Mouse (Mus musculus) lung, postnatal 36 days (tissue): ENCODE data around the gene Heatr1.
"Not testable (repeated sequence)": the region's sequence is repeated elsewhere in the genome, so short reads cannot be mapped to it uniquely, and the experiment has no call there.

Experiments
- DNase-seq: peaks from one replicate; pipeline ENCODE4 v3.0.0; 2022; ENCODE audit warnings: mixed read lengths

Gene Heatr1

DNA sequence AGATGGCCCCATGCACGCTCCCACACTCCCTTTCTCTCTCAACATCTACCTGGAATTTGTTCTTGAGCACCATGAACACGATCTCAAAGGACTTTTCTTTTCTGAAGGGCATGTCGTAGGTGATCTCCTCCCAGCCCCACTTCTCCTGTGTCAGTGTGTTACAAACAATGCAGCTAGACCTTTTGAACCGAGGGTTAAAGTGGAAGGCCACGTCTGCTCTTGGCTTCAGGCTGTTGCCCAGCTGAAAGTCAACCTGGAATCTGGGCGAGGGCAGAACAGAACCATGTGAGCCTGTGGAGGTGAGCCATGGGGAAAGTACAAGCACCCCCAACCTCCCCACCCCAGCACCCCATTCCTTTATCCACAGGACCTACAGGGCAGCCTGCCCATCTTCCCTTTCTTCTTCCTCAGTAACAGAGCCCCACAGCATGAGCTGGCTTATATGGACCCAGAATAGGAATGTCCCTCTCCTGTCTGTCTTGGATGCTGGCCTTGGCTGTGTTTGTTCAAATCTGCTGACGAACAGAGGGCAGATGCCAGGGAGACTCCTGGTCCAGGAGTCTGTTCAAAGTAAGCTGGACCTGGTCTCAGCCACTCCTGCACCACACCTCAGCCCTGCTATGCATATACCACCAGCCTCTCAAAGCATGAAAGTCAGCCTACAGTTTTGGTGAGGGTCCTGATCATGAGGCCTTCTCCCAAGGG lies 60.0 kb downstream of the Heatr1 start:
- no peak for DNase-seq

DNA sequence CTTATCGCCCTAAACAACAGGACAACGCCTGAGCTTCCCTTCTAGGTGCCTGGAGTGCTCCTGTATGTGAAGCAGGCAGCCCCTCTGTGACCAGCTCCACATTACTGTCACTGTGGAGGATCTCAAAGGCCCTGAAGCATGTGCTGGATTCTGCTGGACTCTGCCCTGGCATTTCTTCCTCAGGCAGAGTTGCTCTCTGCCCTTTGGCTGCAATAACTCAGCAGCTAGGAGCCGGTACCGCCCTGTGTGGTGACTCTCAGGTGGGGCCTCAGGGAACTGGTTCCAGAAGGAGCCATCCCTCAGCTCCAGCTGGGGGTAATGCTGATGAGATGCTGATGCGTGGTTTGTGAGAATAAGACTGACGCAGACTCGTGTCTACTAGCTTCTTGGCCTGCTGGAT lies 61.9 kb downstream of the Heatr1 start:
- DNase-seq: no peak

DNA sequence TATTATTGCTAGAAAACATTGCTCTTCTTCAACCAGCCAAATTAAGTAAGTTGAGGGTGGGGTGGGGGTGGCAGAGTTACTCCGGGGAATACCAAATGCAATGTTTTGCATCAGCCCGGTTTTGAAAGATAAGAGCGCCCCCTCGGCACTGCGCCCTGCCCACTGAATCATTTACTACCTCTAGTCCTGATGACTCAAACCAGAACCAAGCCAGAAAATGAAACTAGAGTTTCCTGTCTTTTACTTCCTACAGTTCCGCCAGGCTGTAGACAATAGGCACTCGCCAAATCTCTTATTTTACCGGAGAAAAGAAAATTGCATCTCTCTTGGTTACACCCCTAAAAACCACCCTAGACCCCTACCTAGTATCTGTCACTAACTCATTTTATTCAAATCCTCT lies 65.6 kb downstream of the Heatr1 start:
- DNase-seq: peak; percentile 86

DNA sequence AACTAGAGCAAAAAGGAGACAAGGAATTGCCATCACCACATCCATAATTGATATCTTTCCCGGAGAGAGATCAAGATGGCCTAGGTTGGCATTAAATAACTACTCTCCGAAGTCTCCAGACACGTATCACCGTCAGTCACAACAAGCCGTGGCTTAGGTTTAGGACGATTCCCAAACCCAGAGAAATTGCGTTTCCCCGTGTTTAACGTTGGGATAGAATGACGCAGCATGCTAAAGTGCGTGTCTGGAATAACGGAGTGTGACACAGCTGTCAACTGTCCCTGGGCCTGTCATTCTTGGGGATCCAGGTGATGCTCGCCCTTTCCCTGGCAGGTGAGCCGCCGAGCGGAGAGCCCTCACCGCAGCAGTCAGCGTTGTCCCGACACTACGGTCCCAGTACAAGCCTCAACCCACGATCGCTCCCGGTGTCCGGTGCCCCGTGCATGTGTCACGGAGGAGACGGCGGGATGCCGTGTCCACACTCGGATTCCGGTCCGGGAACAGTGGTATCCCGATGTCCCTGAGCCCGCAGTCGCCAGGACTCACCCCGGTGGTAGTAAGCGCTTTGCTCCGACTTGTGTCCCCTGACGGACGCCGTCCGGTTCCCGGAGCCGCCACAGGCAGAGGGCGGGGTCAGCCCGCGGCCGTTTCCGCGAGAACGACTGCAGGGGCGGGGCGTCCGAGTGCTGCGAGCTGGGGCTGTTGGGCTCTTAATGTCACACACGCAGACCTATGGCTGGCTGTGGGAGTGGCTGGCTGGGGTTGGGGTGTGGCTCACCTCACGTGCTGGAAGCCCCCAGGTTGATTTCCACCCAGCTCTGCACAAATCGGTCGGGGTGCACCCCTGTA lies 66.3 kb downstream of the Heatr1 start:
- DNase-seq: peak; percentile 97

DNA sequence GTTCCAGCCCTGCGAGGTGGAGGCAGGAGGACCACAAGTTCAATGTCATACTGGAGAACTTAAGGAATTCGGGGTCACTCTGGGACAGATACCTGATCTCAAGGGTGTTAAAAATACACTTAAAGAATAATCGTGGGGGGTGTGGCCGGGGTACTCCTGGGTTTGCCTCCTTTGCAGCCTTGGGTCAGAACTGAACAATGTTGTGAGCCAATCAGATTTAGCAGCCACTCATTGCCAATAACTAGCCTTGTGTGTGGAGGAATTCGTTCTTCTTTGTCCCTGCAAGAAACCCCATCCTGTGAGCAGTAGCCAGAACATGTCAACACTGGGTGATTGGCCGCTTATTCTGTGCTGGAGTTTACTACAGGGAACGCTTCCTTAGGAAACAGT lies 66.9 kb downstream of the Heatr1 start:
- no peak for DNase-seq

DNA sequence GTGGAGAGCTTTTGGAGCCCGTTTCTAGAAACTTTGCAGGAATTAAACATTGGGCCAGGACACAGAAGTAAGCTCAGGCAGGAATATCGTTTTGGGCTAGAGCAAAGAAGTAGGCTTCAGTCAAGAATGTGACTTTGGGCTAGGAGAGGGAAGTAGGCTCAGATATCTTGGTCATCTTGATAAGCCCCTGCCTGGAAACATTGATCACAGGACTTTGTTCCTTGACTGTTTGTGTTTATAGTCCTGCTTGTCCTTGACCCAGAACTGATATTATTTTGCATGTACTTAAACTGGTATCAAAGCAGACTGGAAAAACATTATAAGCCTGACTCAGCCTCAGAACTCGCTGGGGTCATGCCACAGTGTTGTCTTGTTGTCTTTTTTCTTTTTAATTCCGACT lies 67.8 kb downstream of the Heatr1 start:
- DNase-seq: no peak

DNA sequence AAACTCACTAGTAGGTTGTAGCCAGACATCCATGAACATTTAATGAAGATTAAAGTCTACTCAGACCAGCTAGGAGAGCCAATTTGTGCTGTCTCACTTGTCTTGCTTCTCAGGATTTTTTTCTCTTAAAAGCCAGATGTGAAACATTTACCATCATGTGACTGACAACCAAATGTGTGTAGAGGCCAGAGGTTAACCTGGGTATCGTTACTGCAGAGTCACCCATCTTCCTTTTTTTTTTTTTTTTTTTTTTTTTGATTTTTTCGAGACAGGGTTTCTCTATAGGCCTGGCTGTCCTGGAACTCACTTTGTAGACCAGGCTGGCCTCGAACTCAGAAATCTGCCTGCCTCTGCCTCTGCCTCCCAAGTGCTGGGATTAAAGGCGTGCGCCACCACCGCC lies 69.3 kb downstream of the Heatr1 start:
- not testable (repeated sequence) for DNase-seq

DNA sequence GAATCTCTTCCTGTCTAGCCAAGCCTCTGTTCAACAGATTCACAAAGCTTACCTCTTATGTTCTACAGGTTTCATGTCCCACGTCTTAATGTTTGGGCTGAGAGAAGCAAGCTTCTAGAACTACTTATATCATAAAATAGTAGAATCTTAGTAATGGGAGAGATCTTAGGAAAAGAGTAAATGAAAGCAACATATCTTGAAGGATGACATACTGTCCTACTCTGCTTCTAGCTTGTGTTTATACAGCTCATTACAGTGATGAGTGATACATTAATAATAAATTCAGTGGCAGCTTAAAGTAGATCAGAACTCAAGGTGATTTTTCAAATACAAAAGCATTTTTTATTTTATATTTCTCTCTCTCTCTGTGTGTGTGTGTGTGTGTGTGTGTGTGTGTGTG lies 70.0 kb downstream of the Heatr1 start, which contains the start of gene Lgals8:
Gene Lgals8, minus strand, starts transcription at position 101 of the 400 bp plus-strand sequence.
- DNase-seq: no peak

DNA sequence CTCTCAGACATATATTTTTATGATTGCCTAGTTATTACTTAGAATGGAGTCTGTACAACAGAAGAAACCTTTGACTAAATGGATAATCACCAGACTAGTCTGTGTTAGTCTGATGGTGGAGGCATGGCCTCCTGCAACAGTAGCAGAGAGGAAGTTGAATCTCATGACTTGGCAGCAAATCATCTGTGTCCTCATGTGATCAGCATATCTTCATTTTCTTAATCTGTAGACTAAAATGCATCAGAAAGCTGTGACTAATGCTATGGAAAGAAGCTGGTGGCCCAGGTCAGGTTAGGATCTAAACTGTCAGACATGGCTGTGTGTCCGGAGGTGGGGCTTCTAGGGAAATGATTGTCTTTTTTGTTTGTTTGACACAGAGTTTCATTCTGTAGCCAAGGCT lies 73.7 kb downstream of the Heatr1 start:
- DNase-seq: peak; percentile 65

DNA sequence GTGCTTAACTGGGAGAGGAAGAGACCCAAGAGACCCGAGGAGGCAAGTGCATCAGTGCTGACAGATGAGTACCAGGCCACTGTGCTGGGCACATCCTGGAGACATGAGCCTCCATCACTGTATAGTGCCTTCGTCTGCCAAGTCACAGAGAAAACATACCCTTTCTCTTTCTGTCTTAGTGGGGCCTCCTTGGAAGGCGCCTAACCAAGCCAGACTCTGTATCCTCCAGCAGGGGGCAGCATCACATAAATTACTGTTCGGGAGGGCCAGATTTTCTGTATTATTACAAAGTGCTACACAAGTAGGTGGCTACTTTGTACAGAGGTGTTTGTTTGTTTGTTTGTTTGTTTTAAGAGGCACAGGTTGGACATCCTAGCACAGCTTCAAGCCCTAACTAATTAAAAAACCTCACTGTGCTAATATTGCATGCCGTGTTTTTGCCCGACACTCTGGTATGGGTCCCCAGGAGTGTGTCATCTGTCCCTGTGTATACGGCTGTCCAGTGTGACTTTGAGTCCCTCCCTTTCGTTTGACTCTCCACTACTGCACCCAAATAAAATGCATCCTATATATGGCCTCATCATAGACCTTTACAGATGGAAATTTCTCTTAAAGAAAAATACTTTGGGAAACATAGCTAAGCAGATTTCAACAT lies 79.0 kb downstream of the Heatr1 start:
- DNase-seq: peak; percentile 82

DNA sequence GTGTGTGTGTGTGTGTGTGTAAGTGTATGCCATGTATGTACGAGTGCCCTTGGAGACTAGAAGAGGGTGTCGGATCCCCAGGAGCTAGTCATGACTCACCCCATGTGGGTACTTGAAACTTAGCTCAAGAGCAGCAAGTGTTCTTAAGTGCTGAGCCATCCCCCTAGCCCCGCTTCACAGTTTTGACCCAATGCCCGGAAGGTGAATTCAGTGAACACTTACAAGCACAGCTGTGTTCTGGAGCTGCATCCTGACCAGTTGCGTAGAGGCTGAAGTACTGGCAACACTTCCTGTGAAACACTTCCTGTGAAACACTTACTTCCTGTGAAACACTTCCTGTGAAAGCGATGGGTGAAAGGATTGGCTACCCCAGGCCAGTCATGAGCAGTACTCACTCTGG lies 80.4 kb downstream of the Heatr1 start:
- peak; percentile 66 for DNase-seq

DNA sequence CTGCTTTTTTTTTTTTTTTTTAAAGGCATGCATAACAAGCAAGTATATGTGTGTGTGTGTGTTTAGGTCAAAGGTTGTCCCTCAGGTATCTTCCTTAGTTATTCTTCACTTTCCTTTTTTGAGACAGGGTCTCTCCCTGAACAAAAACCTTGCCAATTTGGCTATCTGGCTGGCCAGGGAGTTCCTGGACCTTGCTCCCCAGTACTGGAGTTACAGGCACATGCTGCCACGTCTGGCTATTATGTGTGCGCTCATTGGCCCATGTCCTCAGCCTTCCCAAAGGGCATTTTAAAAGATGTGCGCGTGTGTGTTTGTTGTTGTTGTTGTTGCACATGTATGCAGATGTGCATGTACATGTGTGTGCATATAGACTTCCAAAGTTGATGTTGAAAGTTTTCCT lies 82.1 kb downstream of the Heatr1 start:
- no peak for DNase-seq

DNA sequence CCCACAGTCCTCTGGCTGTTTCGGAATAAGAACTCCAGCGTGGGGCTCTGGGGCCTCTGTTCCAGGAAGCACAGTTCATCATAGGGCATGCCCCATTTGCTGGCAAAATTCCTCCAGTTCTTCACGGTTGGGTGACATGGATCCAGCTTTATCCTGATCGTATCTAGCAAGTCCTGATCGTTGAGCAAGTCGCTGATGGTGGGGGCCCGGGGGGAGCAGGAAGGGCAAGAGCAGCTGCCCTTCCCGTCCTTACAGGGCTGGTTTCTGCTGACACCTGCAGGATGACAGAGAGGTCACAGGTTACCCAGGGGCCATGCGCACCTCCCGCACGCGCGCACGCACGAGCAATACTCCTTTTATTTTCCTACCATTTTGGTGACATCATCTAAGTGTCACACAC lies 83.5 kb downstream of the Heatr1 start:
- no peak for DNase-seq

DNA sequence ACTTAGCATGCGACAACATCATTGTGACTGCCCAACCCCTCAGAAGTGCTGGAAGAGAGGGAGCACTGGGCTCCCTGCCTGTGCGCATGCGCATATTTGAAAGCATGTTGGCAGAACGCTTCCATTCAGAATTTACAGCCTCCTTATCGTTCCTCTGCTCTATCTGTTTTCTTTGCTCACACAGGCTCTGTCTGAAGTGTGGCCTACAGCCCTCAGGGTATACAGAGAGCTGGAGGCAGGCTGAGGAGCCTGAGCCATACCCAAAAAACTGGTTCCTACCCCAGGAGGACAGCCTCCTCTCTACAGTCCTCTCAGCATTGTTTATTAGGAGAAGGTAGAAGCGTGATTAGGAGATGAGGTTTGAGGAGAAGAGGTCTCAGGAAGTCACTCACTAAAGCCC lies 85.0 kb downstream of the Heatr1 start:
- DNase-seq: no peak

DNA sequence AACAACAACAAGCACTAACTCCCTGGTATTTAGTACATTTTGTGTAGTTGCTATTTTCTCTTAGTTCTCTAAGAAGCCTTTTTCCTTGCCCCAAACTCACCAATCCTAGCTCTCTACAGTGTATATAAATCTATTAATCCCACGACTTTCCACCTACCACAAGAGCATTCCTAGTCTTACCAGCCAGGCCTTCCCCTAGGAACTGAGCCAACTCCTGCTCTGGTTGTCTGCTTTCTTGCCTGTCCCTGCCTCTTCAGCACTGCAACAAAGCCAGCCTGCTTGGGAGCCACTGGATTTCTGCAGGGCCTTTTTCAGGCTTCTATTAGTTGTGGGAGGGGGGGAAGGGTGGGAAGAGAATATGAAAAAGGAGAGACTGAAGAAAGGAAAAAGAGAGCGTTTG lies 90.4 kb downstream of the Heatr1 start:
- DNase-seq: no peak

DNA sequence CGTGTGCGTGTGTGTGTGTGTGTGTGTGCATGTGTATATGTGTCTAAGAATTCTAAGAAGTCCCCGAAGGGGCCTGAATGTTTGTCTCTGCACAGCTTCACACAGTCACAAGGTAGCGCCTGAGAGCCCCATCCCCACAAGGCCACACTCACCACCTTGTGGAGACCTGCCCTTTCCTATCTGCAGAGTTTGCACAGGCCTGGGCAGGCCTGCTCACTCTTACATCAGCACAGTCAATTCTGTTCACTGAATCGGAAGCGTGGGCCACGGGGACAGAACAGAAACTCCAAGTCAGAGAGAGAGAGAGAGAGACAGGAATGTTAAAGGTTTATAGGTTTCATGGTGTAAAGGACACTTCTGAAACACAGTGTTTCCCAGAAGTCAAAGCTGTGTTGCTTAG lies 90.8 kb downstream of the Heatr1 start:
- no peak for DNase-seq
